Mouse (Mus musculus) megakaryocyte, embryonic 14.5 days (primary cell): ENCODE data around the gene Dgke.

Experiments
- FLI1 ChIP-seq: IDR thresholded peaks from 2 replicates; pipeline ENCODE4 v1.6.1; 2012; ENCODE audit warnings: low read length, inconsistent platforms, mixed read lengths
- GATA1 ChIP-seq: IDR thresholded peaks from 3 replicates; pipeline ENCODE4 v1.6.1; 2012; ENCODE audit warnings: mixed read lengths, low read length, inconsistent platforms, borderline replicate concordance

DNA sequence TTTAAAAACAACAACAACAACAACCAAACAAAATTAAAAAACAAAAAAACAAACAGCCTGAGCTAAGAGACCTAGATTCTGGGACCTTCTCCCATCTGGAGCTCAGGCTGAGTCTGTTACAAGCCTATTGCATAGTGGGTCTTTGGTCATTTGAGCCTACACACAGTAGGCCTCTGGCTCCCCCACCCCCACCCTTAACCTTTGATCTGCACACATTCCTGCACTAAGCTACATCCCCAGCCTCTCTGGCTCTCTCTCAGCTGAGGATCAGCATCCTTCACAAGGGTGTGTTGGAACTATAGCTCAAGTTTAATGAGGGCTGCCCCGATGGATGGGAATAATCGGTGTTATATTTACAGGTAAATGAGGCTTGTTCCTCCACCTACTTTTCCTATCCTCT lies 71.0 kb downstream of the Dgke start:
- TF ChIP-seq FLI1 (no peak), GATA1 (no peak)
